Mouse (Mus musculus) MEL (cell line): ENCODE data around the gene Mrpl33. TPM values are rescaled to one million over a fixed set of nuclear protein-coding genes. Genes with fewer than 3 reads are reported as not detected.
A peak's percentile ranks its signal among the peaks of the same experiment; 100 is the strongest.

ENCODE experiments used
- DNase-seq: peaks from one replicate; pipeline ENCODE4 v3.0.0; 2011; ENCODE audit warnings: low read depth, low spot score
- H3K27ac ChIP-seq: 2 replicates; pipeline ENCODE4 v1.5.1; 2012; ENCODE audit warnings: low read depth, mild to moderate bottlenecking, control low read depth, low read length, moderate library complexity; ENCODE audit not compliant: control insufficient read depth
- H3K27me3 ChIP-seq, 2 experiments: fragments of 150-350 bp in 1 of 2; sonication (generic) in 1 of 2; 2 replicates each; pipeline ENCODE4 v1.6.1; 2012; ENCODE audit warnings: low read length in 2 of 2, mild to moderate bottlenecking in 2 of 2, improper control_type of control experiment in 1 of 2, moderate library complexity in 1 of 2; ENCODE audit not compliant: insufficient read depth in 2 of 2, control insufficient read depth in 1 of 2
- H3K36me3 ChIP-seq, 2 experiments: 2 replicates each; pipeline ENCODE4 v1.6.1; 2012 to 2014; ENCODE audit warnings: low read length in 2 of 2, improper control_type of control experiment in 1 of 2, inconsistent platforms in 1 of 2, mild to moderate bottlenecking in 1 of 2; ENCODE audit not compliant: insufficient read depth in 2 of 2, control insufficient read depth in 1 of 2
- H3K4me1 ChIP-seq, 2 experiments: fragments of 150-350 bp in 1 of 2; sonication (generic) in 1 of 2; 2 replicates each; pipeline ENCODE4 v1.6.1; 2012; ENCODE audit warnings: low read length in 2 of 2, improper control_type of control experiment in 1 of 2, mild to moderate bottlenecking in 1 of 2; ENCODE audit not compliant: insufficient read depth in 2 of 2, control insufficient read depth in 1 of 2
- H3K4me3 ChIP-seq, 2 experiments: fragments of 150-350 bp in 1 of 2; sonication (generic) in 1 of 2; 2 replicates each; pipeline ENCODE4 v1.5.1; 2012; ENCODE audit warnings: low read depth in 2 of 2, low read length in 2 of 2, mild to moderate bottlenecking in 2 of 2, moderate library complexity in 2 of 2, control low read depth in 1 of 2, improper control_type of control experiment in 1 of 2; ENCODE audit not compliant: control insufficient read depth in 1 of 2, insufficient read depth in 1 of 2
- H3K79me2 ChIP-seq: 2 replicates; pipeline ENCODE4 v1.6.1; 2012; ENCODE audit warnings: mild to moderate bottlenecking, low read length, moderate library complexity; ENCODE audit not compliant: control insufficient read depth, poor library complexity, insufficient read depth
- H3K9ac ChIP-seq: 2 replicates; pipeline ENCODE4 v1.6.1; 2012; ENCODE audit warnings: low read depth, mild to moderate bottlenecking, control low read depth, low read length, moderate library complexity; ENCODE audit not compliant: control insufficient read depth, poor library complexity, severe bottlenecking
- H3K9me3 ChIP-seq: fragments of 150-350 bp; sonication (generic); replicated peaks from 2 replicates; pipeline ENCODE4 v1.6.1; 2012; ENCODE audit warnings: mild to moderate bottlenecking, low read length, improper control_type of control experiment, moderate library complexity; ENCODE audit not compliant: insufficient read depth
- CHD1 ChIP-seq: IDR thresholded peaks from 2 replicates; pipeline ENCODE4 v1.6.1; 2012; ENCODE audit warnings: low read depth, mild to moderate bottlenecking, inconsistent platforms, low read length, improper control_type of control experiment
- ELF1 ChIP-seq: IDR thresholded peaks from 2 replicates; pipeline ENCODE4 v1.6.1; 2014; ENCODE audit warnings: low read depth, mild to moderate bottlenecking, inconsistent platforms, low read length, improper control_type of control experiment, moderate library complexity
- EP300 ChIP-seq, 2 experiments: IDR thresholded peaks; 2 replicates each; pipeline ENCODE4 v1.6.1; 2011; ENCODE audit warnings: improper control_type of control experiment in 2 of 2, low read length in 2 of 2, low read depth in 1 of 2, mild to moderate bottlenecking in 1 of 2
- ETS1 ChIP-seq: IDR thresholded peaks from 2 replicates; pipeline ENCODE4 v1.6.1; 2012; ENCODE audit warnings: low read depth, mild to moderate bottlenecking, inconsistent platforms, low read length, improper control_type of control experiment, moderate library complexity
- GATA1 ChIP-seq: IDR thresholded peaks from 2 replicates; pipeline ENCODE4 v1.6.1; 2011; ENCODE audit warnings: low read depth, low read length, improper control_type of control experiment
- HCFC1 ChIP-seq: IDR thresholded peaks from 2 replicates; pipeline ENCODE4 v1.6.1; 2012; ENCODE audit warnings: low read depth, mild to moderate bottlenecking, inconsistent platforms, low read length, improper control_type of control experiment, moderate library complexity
- JUND ChIP-seq: IDR thresholded peaks from 2 replicates; pipeline ENCODE4 v1.6.1; 2011; ENCODE audit warnings: low read depth, mild to moderate bottlenecking, improper control_type of control experiment, low read length
- MAFK ChIP-seq: IDR thresholded peaks from 2 replicates; pipeline ENCODE4 v1.6.1; 2011; ENCODE audit warnings: low read depth, mild to moderate bottlenecking, low read length, improper control_type of control experiment, borderline replicate concordance
- MAX ChIP-seq: IDR thresholded peaks from 2 replicates; pipeline ENCODE4 v1.6.1; 2011; ENCODE audit warnings: low read length, improper control_type of control experiment
- MAZ ChIP-seq: IDR thresholded peaks from 2 replicates; pipeline ENCODE4 v1.6.1; 2012; ENCODE audit warnings: low read depth, mild to moderate bottlenecking, inconsistent platforms, low read length, improper control_type of control experiment
- MXI1 ChIP-seq: IDR thresholded peaks from 2 replicates; pipeline ENCODE4 v1.6.1; 2011; ENCODE audit warnings: mild to moderate bottlenecking, low read depth, low read length, improper control_type of control experiment
- NELFE ChIP-seq: IDR thresholded peaks from 2 replicates; pipeline ENCODE4 v1.6.1; 2011; ENCODE audit warnings: low read depth, low read length, improper control_type of control experiment
- POLR2AphosphoS2 ChIP-seq: IDR thresholded peaks from 2 replicates; pipeline ENCODE4 v1.6.1; 2011; ENCODE audit warnings: low read length, improper control_type of control experiment
- POLR2AphosphoS5 ChIP-seq: IDR thresholded peaks from 2 replicates; pipeline ENCODE4 v1.6.1; 2012; ENCODE audit warnings: low read depth, borderline replicate concordance, mild to moderate bottlenecking, inconsistent platforms, low read length, moderate library complexity, mixed read lengths
- RCOR1 ChIP-seq: IDR thresholded peaks from 2 replicates; pipeline ENCODE4 v1.6.1; 2012; ENCODE audit warnings: low read depth, mild to moderate bottlenecking, inconsistent platforms, low read length, improper control_type of control experiment
- SIN3A ChIP-seq: IDR thresholded peaks from 2 replicates; pipeline ENCODE4 v1.6.1; 2012; ENCODE audit warnings: low read length, improper control_type of control experiment, inconsistent platforms
- SMC3 ChIP-seq: IDR thresholded peaks from 2 replicates; pipeline ENCODE4 v1.6.1; 2011; ENCODE audit warnings: low read depth, low read length, improper control_type of control experiment
- TBP ChIP-seq: IDR thresholded peaks from 2 replicates; pipeline ENCODE4 v1.8.0; 2011; ENCODE audit warnings: low read depth, low read length, improper control_type of control experiment
- TCF12 ChIP-seq: IDR thresholded peaks from 2 replicates; pipeline ENCODE4 v1.6.1; 2014; ENCODE audit warnings: low read depth, mild to moderate bottlenecking, inconsistent platforms, low read length, improper control_type of control experiment, moderate library complexity
- ZMIZ1 ChIP-seq: IDR thresholded peaks from 2 replicates; pipeline ENCODE4 v1.6.1; 2012; ENCODE audit warnings: low read depth, mild to moderate bottlenecking, inconsistent platforms, low read length, improper control_type of control experiment, moderate library complexity
- ZNF384 ChIP-seq: IDR thresholded peaks from 2 replicates; pipeline ENCODE4 v1.6.1; 2012; ENCODE audit warnings: low read depth, mild to moderate bottlenecking, inconsistent platforms, low read length, improper control_type of control experiment
- polyA plus RNA-seq, 2 experiments: library from polyadenylated mRNA; stranded (reverse) in 1 of 2; unstranded in 1 of 2; fragments of >175 nt in 1 of 2; fragments of >200 nt in 1 of 2; gene quantifications; 2 replicates each; pipeline versions ENCODE4 v1.2.1 to v1.2.4; 2012; ENCODE audit warnings: low replicate concordance in 2 of 2, low read depth in 1 of 2; ENCODE audit not compliant: insufficient read length in 2 of 2, insufficient read depth in 1 of 2, missing spikeins in 1 of 2
- total RNA-seq: library from RNA; depleted of rRNA; stranded (reverse); fragments of 300-350 nt; gene quantifications from 2 replicates; pipeline ENCODE4 v1.2.3, GENCODE M21; 2012

The Mrpl33 gene
- total and polyA plus RNA-seq, 3 experiments, result 158 to 249 TPM; not detected in 1

GRCm38 (mm10) chr5:31613852-31614286 lies 17.1 kb downstream of the Mrpl33 start (continued):
- TF ChIP-seq HCFC1 (peak; percentile 90), NELFE (peak; percentile 91), GATA1 (no peak), TCF12 (0 out of 2 replicates have a peak, but pooled peaks have one; percentile 2)

- Histone ChIP-seq H3K4me1 (peaks cover 13 to 31% of the 10 kb centered on the region in 2 experiments), H3K27me3 (no peaks in the 10 kb centered on the region), H3K27ac (peak overlapping the region; percentile 88), H3K9ac (peak overlapping the region; percentile 83), H3K79me2 (peaks cover 18% of the 10 kb centered on the region), H3K9me3 (no peaks in the 10 kb centered on the region), H3K4me3 (peak overlapping the region; percentile 70 to 72), H3K36me3 (peaks cover 13 to 32% of the 10 kb centered on the region in 2 experiments)
- peak; percentile 64 to 70 for TF ChIP-seq EP300 (IDR thresholded peaks at IDR 0.05; ENCODE audit: low read depth in 1 of 2, low read length in 2 of 2)
- 0 out of 2 replicates have a peak, but pooled peaks have one; percentile 80 for TF ChIP-seq CHD1
- peak; percentile 41 for TF ChIP-seq ETS1
- TF ChIP-seq RCOR1, result peak; percentile 75
- TF ChIP-seq ZMIZ1, result no peak
- TF ChIP-seq JUND, result 0 out of 2 replicates have a peak, but pooled peaks have one; percentile 7
- TF ChIP-seq MAFK, result peak; percentile 6; the same call in 1 of the 2 replicates
- TF ChIP-seq HCFC1, result no peak
- no peak for TF ChIP-seq TBP
- TF ChIP-seq ZNF384, result peak; percentile 65; the same call in 1 of the 2 replicates
- TF ChIP-seq GATA1, result peak; percentile 78
- TF ChIP-seq SIN3A, result peak; percentile 42; the same call in 1 of the 2 replicates
- no peak for TF ChIP-seq TCF12
- TF ChIP-seq SMC3, result no peak
- peak; percentile 13; the same call in 1 of the 2 replicates for TF ChIP-seq POLR2AphosphoS2
- TF ChIP-seq MXI1, result peak; percentile 60
- TF ChIP-seq POLR2AphosphoS5, result no peak
- no peak for TF ChIP-seq MAZ
- peak; percentile 57; the same call in 1 of the 2 replicates for TF ChIP-seq ELF1
- 0 out of 2 replicates have a peak, but pooled peaks have one; percentile 6 for TF ChIP-seq MAX
- peak; percentile 89 for DNase-seq
Measured at GRCm38 (mm10) chr5:31614339-31615025, 17.7 kb downstream of the Mrpl33 start.
